Mouse (Mus musculus) thymus, adult 2 months (tissue): ENCODE measurements around the gene Jhy.

Source experiments
- CTCF ChIP-seq: fragments of 200-500 bp; IDR thresholded peaks from 2 replicates; pipeline ENCODE4 v1.5.1; 2012; ENCODE audit warnings: mild to moderate bottlenecking, control low read depth, low read length, moderate library complexity, borderline replicate concordance; ENCODE audit not compliant: control insufficient read depth, poor library complexity, insufficient read depth; ENCODE audit errors: extremely low read depth
- POLR2A ChIP-seq: fragments of 200-500 bp; IDR thresholded peaks from 2 replicates; pipeline ENCODE4 v1.6.1; 2012; ENCODE audit warnings: mild to moderate bottlenecking, low read length, control low read depth, moderate library complexity; ENCODE audit not compliant: control insufficient read depth, poor library complexity, insufficient read depth; ENCODE audit errors: extremely low read depth

DNA sequence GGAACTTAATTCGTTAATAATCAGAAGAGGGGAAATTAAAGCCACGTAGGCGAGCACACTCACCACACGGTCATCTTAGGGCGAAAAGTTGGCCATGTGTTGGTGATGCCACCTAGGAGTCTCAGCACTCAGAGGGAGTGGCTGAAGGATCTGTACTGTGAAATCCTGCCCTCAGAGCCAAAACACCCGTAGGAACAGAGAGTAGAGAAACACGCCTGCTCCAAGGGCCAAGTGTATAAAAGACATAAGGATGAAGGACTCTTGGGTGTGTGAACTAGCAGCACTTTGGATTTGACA is 448 bp upstream of the Jhy start:
- TF ChIP-seq CTCF (no peak), POLR2A (no peak)
